Comparison of ENCODE assay signal across 8 mouse cellular contexts in the genomic region with DNA sequence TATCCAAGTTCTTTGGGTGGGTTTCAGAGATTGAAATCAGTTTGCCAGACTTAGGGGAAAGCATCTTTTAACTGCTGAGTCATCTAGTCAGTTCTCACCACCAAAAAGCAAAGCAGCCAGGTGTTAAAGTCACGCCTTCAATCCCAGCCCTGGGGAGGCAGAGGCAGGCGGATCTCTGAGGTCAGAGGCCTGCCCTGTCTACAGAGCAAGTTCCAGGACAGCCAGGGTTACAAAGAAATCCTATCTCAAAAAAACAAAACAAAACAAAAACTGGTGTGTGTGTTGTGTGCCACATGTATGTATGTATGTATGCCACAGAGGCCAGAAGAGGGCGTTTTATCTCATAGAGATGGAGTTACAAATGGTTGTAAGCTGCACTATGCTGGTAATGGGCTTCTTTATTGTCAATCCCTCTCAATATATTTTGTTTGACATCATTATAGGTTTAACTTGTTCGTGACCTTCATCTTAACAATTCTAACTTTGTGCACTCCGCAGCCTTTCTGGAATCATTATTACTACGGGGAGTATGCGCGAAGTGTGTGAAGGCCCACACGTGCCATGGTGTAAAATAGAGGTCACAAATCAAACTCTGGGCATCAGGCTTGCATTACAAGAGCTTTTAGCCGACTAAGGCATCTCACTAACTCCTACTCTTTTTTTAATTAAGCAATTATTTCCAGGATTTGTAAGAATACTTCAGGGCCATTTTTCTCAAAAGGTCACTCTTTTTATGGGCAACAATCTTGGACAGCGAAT. TPM values are rescaled to one million over a fixed set of nuclear protein-coding genes. Genes with fewer than 3 reads are reported as not detected.
DNase-seq lines count a peak whose midpoint lies in the region; ATAC-seq lines count a peak whose summit lies in the region.

No protein-coding gene starts in this region.

- peaks cover 10% of the 10 kb centered on the region for H3K4me1 ChIP-seq in lung, embryonic 15.5 days
- peaks cover 7% of the 10 kb centered on the region for H3K4me1 ChIP-seq in forebrain, embryonic 14.5 days (ENCODE audit: control insufficient read depth, insufficient read depth, low read length)
- peaks cover 7% of the 10 kb centered on the region for H3K4me1 ChIP-seq in liver, embryonic 11.5 days (replicated peaks; ENCODE audit: control insufficient read depth, insufficient read depth, low read length)
- 0 out of 2 replicates have a peak, but pooled peaks cover 5% of the 10 kb centered on the region for H3K4me1 ChIP-seq in stomach, embryonic 14.5 days (ENCODE audit: control insufficient read depth, insufficient read depth, low read length)

- ATAC-seq in lung, embryonic 15.5 days (ENCODE audit: borderline replicate concordance, extremely low read depth, low FRiP score, low TSS enrichment) = 0 out of 2 replicates have a peak, but pooled peaks have one; percentile 7
- ATAC-seq in forebrain, embryonic 14.5 days = peak; percentile 48
- peak; percentile 24; the same call in 1 of the 2 replicates for ATAC-seq in liver, embryonic 11.5 days (replicated peaks; ENCODE audit: low FRiP score)
- ATAC-seq in stomach, embryonic 14.5 days (ENCODE audit: insufficient number of reproducible peaks, insufficient read depth, low FRiP score, low read depth) = peak; percentile 29; the same call in 1 of the 2 replicates

- no peaks in the 10 kb centered on the region for H3K9me3 ChIP-seq in lung, embryonic 15.5 days
- no peaks in the 10 kb centered on the region for H3K9me3 ChIP-seq in forebrain, embryonic 14.5 days (replicated peaks; ENCODE audit: control insufficient read depth, low read length)
- H3K9me3 ChIP-seq in liver, embryonic 11.5 days (ENCODE audit: control insufficient read depth, low read length) = no peaks in the 10 kb centered on the region
- H3K9me3 ChIP-seq in stomach, embryonic 14.5 days (ENCODE audit: control insufficient read depth, low read depth, low read length) = no peaks in the 10 kb centered on the region

- peak overlapping the region; percentile 30 for H3K9ac ChIP-seq in lung, embryonic 15.5 days
- H3K9ac ChIP-seq in forebrain, embryonic 14.5 days (ENCODE audit: low read length) = peak overlapping the region; percentile 70
- H3K9ac ChIP-seq in liver, embryonic 11.5 days (ENCODE audit: low read depth, low read length) = peak overlapping the region; percentile 82
- peak overlapping the region; percentile 48; the same call in 1 of the 2 replicates for H3K9ac ChIP-seq in stomach, embryonic 14.5 days (replicated peaks; ENCODE audit: low read depth, low read length)

- peak overlapping the region; percentile 40 for H3K27ac ChIP-seq in lung, embryonic 15.5 days
- H3K27ac ChIP-seq in forebrain, embryonic 14.5 days (ENCODE audit: low read depth, low read length) = peak overlapping the region; percentile 82
- peak overlapping the region; percentile 57 for H3K27ac ChIP-seq in liver, embryonic 11.5 days (ENCODE audit: low read depth, low read length)
- H3K27ac ChIP-seq in stomach, embryonic 14.5 days (ENCODE audit: low read length) = no peak overlapping the region

- DNase-seq in adrenal gland, adult (ENCODE audit: inconsistent age in 2 of 2, low spot score in 1 of 2) = peak; percentile 6 to 28
- DNase-seq in adrenal gland, postnatal 36 days = no peak
- no peak for DNase-seq in lung, postnatal 14 days
- DNase-seq in forebrain, embryonic 14.5 days (ENCODE audit: low spot score) = peak; percentile 10
- DNase-seq in liver, embryonic 11.5 days (ENCODE audit: low spot score) = no peak
- no peak for DNase-seq in frontal cortex, postnatal 14 days (ENCODE audit: low spot score in 2 of 2)

- no peaks in the 10 kb centered on the region for H3K27me3 ChIP-seq in lung, embryonic 15.5 days
- H3K27me3 ChIP-seq in forebrain, embryonic 14.5 days (replicated peaks; ENCODE audit: control insufficient read depth, insufficient read depth, low read length) = no peaks in the 10 kb centered on the region
- H3K27me3 ChIP-seq in liver, embryonic 11.5 days (replicated peaks; ENCODE audit: control insufficient read depth, insufficient read depth, low read length) = no peaks in the 10 kb centered on the region
- H3K27me3 ChIP-seq in stomach, embryonic 14.5 days (ENCODE audit: control insufficient read depth, insufficient read depth, low read length) = no peaks in the 10 kb centered on the region

- H3K36me3 ChIP-seq in lung, embryonic 15.5 days = peaks cover 5% of the 10 kb centered on the region
- peaks cover 17% of the 10 kb centered on the region for H3K36me3 ChIP-seq in forebrain, embryonic 14.5 days (ENCODE audit: control insufficient read depth, insufficient read depth, low read length)
- 0 out of 2 replicates have a peak, but pooled peaks cover 3% of the 10 kb centered on the region for H3K36me3 ChIP-seq in liver, embryonic 11.5 days (ENCODE audit: control insufficient read depth, insufficient read depth, low read length)
- peaks cover 11% of the 10 kb centered on the region for H3K36me3 ChIP-seq in stomach, embryonic 14.5 days (ENCODE audit: control insufficient read depth, insufficient read depth, low read length)

- peak overlapping the region; percentile 62 for H3K4me2 ChIP-seq in lung, embryonic 15.5 days
- peak overlapping the region; percentile 73 for H3K4me2 ChIP-seq in forebrain, embryonic 14.5 days (ENCODE audit: low read length)
- H3K4me2 ChIP-seq in liver, embryonic 11.5 days = peak overlapping the region; percentile 84
- peak overlapping the region; percentile 55 for H3K4me2 ChIP-seq in stomach, embryonic 14.5 days (replicated peaks; ENCODE audit: low read depth, low read length)

- 51% methylated on average over 11 of the region's 11 CpGs for WGBS in lung, embryonic 15.5 days
- 53% methylated on average over 11 of the region's 11 CpGs for WGBS in forebrain, embryonic 14.5 days
- 57% methylated on average over 11 of the region's 11 CpGs for WGBS in liver, embryonic 11.5 days
- WGBS in stomach, embryonic 14.5 days = 54% methylated on average over 11 of the region's 11 CpGs

- peak overlapping the region; percentile 88 for H3K4me3 ChIP-seq in lung, embryonic 15.5 days
- peak overlapping the region; percentile 95 for H3K4me3 ChIP-seq in forebrain, embryonic 14.5 days (ENCODE audit: low read depth, low read length)
- peak overlapping the region; percentile 97 for H3K4me3 ChIP-seq in liver, embryonic 11.5 days (ENCODE audit: low read depth, low read length)
- peak overlapping the region; percentile 82 for H3K4me3 ChIP-seq in stomach, embryonic 14.5 days (ENCODE audit: low read depth, low read length)

RNA-seq across cellular contexts. Expression of a gene that starts 0.6 kb away (rescaled TPM):
- 10 to 100 TPM; 21.5 to 42.9 TPM for total RNA-seq in adrenal gland, postnatal 36 days (2021)
- polyA plus RNA-seq in lung, embryonic 15.5 days (2015; fragmentation: Nextera tagmentation; extraction: Ambion mirVana) = 10.8 and 12.5 TPM in 2 replicates
- polyA plus RNA-seq in forebrain, embryonic 14.5 days (2014; fragmentation: Nextera tagmentation; extraction: Ambion mirVana) = 12.3 and 20.1 TPM in 2 replicates
- 18.3 and 23.8 TPM in 2 replicates for polyA plus RNA-seq in liver, embryonic 11.5 days (2014; fragmentation: Nextera tagmentation; extraction: Ambion mirVana)
- polyA plus RNA-seq in stomach, embryonic 14.5 days (2014; fragmentation: Nextera tagmentation; extraction: Ambion mirVana) = 26.6 and 28.5 TPM in 2 replicates

RNA-seq across cellular contexts. Expression of a gene that starts 41.1 kb away (rescaled TPM):
- total RNA-seq in adrenal gland, postnatal 36 days (2021) = 1 to 10 TPM; 8.0 to 8.6 TPM
- polyA plus RNA-seq in lung, embryonic 15.5 days (2015; fragmentation: Nextera tagmentation; extraction: Ambion mirVana) = 60.2 and 64.0 TPM in 2 replicates
- polyA plus RNA-seq in forebrain, embryonic 14.5 days (2014; fragmentation: Nextera tagmentation; extraction: Ambion mirVana) = 48.9 and 53.0 TPM in 2 replicates
- polyA plus RNA-seq in liver, embryonic 11.5 days (2014; fragmentation: Nextera tagmentation; extraction: Ambion mirVana) = 43.2 and 48.2 TPM in 2 replicates
- 50.2 and 57.1 TPM in 2 replicates for polyA plus RNA-seq in stomach, embryonic 14.5 days (2014; fragmentation: Nextera tagmentation; extraction: Ambion mirVana)

RNA-seq across cellular contexts. Expression of a gene that starts 53.8 kb away (rescaled TPM):
- total RNA-seq in adrenal gland, postnatal 36 days (2021) = not detected
- polyA plus RNA-seq in lung, embryonic 15.5 days (2015; fragmentation: Nextera tagmentation; extraction: Ambion mirVana) = not detected in 2 replicates
- not detected in 2 replicates for polyA plus RNA-seq in forebrain, embryonic 14.5 days (2014; fragmentation: Nextera tagmentation; extraction: Ambion mirVana)
- 0.09 TPM in 1 of 2 replicates, not detected in the other for polyA plus RNA-seq in liver, embryonic 11.5 days (2014; fragmentation: Nextera tagmentation; extraction: Ambion mirVana)
- polyA plus RNA-seq in stomach, embryonic 14.5 days (2014; fragmentation: Nextera tagmentation; extraction: Ambion mirVana) = not detected in 2 replicates

Comparison
In these comparisons a context has a peak if more than half of its experiments do, and no peak if none do; other contexts are left out.
1. DNase-seq: peak in adrenal gland, adult (2 of 2) and forebrain, embryonic 14.5 days (single experiment); none in adrenal gland, postnatal 36 days (0 of 2), lung, postnatal 14 days (single experiment), liver, embryonic 11.5 days (single experiment) and frontal cortex, postnatal 14 days (0 of 2).
2. H3K9ac ChIP-seq: peak in every context shown above with its lines; median percentile 82 in liver, embryonic 11.5 days; 70 in forebrain, embryonic 14.5 days; 48 in stomach, embryonic 14.5 days; 30 in lung, embryonic 15.5 days.
3. Peak in every context shown above with its lines, with median percentiles within 50 percentile points of each other: ATAC-seq, H3K4me2 ChIP-seq and H3K4me3 ChIP-seq.